Mouse (Mus musculus): ENCODE measurements around the gene Lingo1.

Gene Lingo1

DNA sequence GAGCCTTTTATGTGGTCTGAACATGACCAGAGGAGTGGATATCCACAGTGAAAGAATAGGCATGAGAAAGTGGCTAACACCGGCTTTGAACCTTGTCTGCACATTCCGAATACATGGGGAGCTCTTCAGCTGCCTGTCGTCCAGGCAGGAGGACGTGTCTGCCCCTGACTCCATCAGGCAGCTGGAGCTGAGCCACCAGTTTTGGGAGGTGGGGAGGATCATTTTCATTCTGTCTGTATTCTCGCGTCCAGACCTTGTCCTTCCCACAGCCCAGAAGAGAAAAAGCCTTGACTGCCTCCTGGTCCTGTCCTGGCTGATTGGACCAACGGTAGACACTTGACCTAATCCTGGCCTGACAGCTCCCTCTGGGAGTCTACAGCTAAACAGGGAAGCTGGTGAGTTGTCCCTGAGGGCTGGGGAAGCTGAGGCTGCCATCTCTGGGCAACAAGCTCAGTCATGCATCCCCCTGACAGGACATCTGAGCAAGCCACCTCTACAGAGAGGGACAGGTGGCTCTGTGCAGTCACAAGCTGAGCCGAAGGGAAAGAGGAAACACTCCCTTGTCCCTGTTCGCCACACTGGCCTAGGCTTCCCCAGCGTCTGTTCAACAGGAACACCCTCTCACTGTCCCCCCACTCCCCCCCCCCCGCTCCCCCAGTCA is 187.4 kb downstream of the Lingo1 start:
- no peak for DNase-seq (ENCODE audit: inconsistent age in 2 of 2, low spot score in 1 of 2)

DNA sequence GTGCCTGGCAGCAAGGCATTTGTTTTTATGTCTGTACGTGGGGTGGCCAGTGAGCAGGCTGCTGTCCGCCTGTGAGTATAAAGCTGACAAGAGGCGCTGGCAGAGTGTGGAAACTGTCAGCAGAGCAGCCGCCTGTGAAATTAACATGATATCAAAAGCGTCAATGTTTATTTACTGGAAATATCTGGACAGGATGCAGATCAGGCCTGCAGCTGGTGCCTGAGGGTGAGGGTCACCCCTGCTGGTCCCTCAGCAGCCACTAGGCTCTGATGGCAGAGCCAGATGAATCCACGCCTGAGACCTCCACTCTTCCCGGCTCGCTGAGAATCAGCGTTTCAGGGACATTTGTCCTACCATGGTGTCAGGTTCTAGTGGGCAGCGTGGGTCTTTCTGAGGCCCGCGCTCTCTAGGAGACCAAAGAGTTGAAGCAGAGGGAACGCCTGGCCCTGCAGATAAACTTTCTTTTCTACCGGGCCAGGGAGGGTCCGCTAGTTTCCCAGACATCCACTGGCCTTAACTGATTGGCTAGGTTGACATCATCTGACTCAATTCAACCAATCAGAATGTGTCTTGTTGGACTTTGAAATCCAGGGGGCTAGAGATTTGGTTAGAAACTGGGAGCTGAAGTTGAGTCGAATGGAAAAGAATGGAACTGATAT is 190.1 kb downstream of the Lingo1 start:
- no peak for DNase-seq (ENCODE audit: inconsistent age in 2 of 2, low spot score in 1 of 2)

DNA sequence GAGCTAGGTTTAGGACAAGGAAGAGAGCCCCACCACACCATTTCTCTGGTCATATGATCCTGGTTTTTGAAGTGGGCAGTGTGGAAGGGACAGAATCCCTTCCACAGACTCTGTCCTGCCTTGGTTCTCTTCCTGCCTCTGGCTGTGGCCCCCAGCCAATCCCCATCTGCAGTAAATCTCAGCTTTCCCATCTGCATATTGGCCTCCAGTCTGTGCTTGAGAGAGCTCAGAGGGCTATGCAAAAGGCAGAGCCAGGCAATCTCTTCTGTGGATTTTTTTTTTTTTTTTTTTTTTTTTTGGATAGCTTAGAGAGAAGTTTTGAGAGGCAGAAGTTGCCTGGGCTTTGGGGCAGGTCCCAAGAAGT is 190.8 kb downstream of the Lingo1 start:
- no peak for DNase-seq (ENCODE audit: inconsistent age in 2 of 2, low spot score in 1 of 2)

DNA sequence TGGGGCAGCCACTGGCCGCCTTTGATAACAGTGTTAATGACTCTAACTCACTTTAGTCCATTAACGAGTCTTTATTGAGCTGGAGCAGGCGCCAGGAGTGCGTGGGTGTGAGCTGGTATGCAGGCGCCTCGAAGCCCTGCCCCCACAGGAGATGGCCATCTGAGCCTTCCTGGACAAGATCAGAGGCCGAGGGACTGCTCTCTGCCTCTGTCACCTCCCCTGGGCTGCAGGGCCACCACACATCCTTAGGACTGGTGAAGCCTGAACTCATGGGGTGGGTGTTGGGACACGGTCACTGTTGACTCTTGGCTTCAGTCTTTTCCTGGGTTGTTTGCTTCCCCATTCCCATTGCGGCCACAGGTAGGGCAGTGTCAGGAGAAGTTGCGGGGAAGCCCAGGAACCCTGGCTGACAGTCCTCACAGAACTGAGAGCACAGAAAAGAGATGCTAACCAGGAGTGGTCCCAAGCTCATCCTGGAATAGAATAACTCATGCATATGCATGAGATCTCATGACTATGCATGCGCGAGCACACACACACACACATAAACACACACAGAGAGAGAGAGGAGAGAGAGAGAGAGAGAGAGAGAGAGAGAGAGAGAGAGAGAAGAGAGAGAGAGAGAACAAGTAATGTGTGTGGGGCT is 191.3 kb downstream of the Lingo1 start:
- peak; percentile 7 to 28 for DNase-seq (ENCODE audit: inconsistent age in 2 of 2, low spot score in 1 of 2)

DNA sequence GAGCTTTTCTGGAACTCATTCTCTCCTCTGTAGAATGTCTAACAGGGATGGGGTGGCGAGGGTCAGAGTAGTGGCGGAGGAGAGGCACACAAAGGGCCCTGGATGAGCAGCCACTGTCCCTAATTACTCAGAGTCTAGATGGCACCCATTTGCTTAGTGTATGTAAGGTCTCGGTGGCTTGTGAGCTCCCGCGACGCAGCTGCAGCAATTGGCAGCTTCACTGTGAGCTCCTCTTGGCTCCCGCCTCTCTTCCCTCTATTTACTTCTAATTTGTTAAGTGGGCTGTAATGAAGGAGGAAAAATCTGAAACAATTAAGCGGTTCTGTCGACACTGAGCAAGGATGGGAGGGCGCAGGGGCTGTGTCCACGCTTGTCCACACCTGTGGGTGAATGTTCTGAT is 195.6 kb downstream of the Lingo1 start:
- no peak for DNase-seq (ENCODE audit: inconsistent age in 2 of 2, low spot score in 1 of 2)

DNA sequence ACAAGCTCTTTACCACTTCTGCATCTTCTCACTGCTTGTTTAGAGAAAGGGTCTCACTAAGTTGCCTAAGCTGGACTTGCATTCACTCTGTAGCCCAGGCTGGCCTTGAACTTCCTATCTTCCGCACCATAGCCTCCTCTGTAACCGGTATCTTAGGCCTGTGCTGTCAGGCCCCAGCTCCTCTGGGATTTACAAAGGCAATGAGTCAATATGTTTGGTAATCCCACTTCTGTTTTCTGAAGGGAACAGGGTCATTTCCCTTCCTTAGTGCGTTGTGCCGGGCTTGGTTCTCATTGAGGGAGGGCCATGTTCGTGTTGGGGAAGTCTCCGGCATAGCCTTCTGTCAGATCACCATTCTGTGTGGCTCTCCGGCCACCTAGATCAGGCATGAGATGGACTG is 203.6 kb downstream of the Lingo1 start:
- DNase-seq (ENCODE audit: inconsistent age in 2 of 2, low spot score in 1 of 2) = no peak

DNA sequence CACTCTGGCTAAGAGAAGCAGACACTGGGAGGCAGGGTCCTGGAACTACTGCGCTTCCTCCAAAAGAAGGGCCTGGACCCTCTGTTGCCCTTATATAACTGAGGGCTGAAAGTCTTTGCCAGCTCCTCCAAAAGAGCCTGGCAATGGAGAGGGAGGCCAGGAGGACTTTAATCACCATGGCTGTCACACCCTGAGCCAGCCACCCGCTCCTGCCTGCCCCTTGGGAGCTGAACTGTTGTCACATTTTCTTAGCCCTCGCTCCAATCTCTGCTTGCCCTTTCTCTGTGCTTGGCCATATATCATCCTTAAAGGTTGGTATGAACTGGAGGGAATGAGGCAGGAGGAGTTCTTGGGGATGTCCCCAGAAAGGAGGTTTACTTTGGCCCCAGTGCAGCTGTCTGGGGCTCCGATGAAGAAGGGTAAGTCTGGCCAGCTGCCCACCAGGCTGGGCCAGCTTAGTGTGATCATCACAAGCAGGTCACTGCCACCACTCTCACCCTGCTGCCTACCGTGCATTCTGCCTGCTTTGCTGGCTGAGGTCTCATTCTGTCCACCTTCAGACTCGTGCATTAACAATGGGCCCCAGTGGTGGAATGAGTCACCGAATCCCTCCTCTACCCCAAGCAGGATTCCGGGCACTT is 204.9 kb downstream of the Lingo1 start:
- DNase-seq (ENCODE audit: inconsistent age in 2 of 2, low spot score in 1 of 2) = no peak

DNA sequence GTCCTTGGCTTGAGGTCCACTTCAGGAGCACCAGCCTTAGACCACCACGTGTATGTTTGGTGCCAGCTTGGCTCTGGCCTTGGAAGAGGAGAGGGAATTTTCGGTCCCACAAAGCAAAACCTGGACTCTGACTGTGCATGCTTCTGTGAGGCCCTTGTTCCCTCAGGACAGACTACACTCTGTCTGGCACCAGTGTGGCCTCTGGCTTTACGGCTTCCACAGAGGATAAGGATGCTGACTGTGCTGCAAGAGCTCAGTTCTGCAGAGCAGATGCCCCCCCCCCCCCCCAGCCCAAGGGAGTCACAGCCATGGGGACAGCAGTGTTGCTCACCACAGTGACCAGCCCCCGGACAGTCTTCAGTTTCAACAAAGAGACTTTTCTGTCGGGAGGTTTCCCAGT is 206.5 kb downstream of the Lingo1 start:
- no peak for DNase-seq (ENCODE audit: inconsistent age in 2 of 2, low spot score in 1 of 2)

DNA sequence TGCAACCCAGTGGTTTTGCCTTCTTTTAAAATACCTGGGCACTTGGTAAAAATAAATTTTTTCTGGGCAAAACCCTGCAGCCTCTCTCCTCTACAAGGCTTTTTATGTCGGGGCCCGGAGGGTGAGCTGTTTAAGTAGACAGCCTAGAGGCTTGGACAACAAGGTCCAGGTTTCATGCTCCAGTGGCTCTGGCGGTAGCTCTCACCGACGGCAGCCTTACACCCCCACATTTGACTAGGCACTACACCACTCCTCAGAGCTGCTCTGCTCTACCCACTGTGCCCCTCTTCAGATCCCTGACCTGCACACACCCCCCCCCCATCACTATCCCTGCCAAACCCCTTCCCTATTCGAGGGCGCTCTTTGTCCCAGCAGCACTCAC is 212.2 kb downstream of the Lingo1 start:
- no peak for DNase-seq (ENCODE audit: inconsistent age in 2 of 2, low spot score in 1 of 2)

DNA sequence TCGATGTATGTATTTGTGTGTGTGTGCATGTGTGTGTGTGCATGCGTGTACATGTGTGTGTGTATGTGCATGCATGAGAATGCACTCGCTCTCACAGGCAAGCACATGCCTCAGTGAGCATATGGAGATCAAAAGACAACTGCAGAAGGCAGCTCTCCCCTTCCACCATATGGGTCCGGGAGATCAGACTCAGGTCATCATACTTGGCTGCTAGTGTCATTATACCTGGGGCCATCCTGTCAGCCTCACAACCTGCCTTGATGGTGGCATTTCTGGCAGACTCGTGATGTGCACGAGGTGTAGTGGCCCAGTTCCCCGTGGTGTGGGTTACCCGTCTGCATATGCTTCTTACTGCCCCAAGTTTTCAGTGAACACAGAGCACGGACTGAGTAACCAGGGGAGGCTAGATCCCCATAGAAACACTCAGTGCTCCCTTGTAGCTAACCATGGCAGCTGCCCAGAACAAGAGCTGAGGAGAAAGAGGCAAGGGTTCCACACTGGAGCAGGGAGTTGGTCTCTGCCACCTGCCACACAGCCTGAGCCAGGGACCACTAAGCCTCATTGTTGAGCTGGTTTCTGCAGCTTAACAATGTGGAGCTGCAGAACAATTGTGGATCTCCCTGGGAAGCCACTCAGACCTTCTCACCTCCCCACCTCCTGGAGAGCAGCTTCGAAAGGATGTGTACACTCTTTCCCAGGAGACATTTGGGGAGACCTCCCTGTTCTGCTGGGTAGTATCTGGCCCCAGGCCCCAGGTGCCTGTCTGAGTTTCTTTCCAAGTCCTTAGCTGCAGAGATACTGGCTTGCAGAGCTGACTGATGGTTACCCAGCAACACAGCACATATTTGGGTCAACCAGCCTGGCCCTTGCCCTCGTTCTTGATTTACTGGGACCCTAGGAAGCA is 212.9 kb downstream of the Lingo1 start:
- DNase-seq (ENCODE audit: inconsistent age in 2 of 2, low spot score in 1 of 2) = no peak

DNA sequence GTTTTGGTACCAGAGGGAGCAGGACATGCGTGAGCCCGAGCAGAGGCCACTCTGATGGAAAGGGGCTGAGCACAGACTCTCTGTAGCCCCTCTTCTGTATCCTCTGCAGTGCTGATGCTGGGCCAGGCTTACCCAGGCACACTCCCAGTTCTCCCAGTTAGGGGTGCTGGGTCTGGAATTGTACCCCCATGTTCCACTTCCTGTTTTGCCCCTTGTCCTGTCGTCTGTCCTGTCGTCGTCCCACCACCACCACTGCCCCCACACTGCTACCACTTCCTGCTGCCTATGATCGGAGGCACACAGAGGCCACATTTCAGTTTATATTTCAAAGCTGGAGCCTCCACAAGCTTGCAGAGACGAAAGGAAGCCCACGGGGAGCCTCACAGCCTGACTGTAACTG is 213.6 kb downstream of the Lingo1 start:
- DNase-seq (ENCODE audit: inconsistent age in 2 of 2, low spot score in 1 of 2) = no peak

DNA sequence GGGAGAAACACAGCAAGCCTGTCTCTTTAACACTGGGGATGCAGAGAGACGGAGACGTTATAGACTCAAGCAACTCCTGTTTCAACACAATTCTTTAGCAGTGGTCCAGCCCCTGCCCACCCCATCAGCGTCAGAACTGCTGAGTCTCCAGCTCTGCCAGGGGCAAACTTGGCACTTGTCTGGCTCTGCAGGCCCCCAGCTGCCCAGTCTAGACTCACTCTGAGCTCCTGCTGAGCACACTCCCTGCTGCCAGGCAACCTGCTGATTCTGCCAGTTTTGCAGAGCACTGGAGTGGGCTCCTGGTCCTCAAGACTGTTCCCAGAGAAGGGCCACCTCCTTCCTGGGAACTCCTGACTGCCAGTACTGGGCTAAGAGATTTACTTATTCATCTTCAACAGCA is 214.6 kb downstream of the Lingo1 start:
- no peak for DNase-seq (ENCODE audit: inconsistent age in 2 of 2, low spot score in 1 of 2)

DNA sequence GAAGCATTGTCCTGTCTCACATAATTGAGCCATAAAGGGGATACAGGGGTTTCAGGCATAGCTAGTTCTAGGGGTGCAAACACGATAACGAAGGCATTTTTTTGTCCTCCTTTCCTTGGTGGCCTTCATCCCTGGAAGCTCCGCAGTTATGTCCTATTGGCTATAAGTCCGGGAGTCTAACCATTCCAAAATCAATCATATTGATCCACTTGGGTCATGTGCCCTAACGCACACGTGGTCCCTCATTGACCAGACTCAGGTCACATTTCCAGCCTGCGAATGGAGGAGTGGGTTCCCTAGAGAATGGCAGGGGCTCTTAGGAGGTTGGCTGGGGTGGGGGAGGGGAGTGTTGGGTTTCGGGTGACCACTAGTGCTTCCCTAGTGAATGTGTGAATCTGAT is 215.3 kb downstream of the Lingo1 start:
- no peak for DNase-seq (ENCODE audit: inconsistent age in 2 of 2, low spot score in 1 of 2)

DNA sequence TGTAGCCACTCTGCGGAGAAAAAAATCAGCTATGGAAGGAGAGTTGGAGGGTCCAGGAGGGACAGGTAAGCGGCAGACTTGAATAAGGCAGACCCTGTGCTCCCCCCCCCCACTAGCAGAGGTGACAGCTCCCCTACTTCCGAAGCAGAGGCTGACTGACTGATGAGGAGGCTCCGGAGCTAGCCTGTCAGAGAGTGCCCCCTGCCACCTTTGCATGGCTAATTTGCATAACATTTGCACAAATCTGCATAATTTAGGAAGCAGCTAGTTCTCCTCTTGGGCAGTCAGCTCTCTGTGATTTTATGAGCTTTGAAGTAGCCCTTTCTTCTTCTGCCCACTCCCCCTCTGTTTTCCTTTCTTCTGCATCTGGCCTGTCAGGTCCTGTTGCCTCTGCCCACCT is 216.2 kb downstream of the Lingo1 start:
- no peak for DNase-seq (ENCODE audit: inconsistent age in 2 of 2, low spot score in 1 of 2)

DNA sequence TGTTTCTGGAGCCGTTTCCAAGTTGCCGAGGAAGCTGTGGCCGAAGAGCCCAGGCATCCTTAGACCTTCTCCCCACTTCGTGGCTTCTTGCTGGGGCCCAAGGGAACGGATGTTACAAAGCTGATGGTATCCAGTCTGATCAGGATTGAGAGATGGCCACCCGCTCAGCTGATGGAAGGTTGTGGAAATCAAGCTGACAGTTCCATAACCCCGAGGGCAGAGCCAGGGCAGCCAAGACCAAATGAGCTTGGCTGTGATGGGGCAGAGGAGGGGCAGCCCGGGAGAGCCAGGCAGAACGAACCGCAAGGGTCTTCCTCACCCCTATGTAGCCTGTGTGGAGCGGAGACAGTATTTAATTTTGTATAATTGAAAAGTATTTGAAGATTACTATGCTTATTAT is 218.9 kb downstream of the Lingo1 start:
- DNase-seq (ENCODE audit: inconsistent age in 2 of 2, low spot score in 1 of 2) = no peak

DNA sequence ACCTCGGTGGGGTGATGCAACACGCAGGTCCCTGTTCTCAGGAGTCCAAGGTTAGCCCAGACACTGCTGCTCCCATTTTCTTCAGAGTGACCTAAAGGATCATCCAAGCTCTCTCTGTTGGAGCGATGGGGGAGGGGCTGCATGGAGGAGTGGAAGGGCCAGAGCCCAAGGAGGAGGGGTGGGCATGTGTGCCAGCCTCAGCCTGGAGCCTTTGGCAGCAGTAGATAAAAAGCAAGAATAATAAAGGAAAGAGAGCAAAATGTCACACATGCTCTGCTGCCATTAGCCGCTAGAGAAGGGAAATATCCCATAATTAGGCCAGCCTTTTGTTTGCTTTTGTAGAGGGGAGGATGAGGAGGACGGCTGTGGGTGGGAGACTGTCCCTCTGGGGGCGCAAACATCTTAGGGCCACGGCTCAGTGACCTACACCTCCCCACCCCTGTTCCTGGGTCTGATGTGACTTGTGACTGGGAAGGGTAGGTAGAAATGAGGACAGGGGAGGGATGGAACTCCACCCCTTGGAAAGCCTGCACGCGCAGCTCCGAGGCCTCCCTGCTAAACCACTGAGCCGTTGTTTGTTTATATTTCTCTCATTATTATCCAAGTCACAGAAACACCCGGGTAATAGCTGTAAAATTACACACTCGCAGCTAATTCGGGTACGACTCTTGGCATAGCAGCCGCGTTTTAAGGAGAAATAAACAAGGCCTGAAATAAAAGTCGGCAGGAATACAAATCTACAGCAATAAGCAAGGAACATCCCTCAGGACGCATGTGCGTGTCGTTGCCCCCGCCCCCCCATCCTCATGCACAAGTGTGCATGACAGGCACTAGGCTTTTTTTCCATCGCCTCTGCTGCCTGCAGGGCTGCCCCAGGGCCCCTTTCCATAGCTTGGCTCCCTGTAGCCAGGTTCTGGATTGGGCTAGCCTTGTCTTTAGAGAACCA is 223.5 kb downstream of the Lingo1 start:
- DNase-seq (ENCODE audit: inconsistent age in 2 of 2, low spot score in 1 of 2) = no peak
